Mouse (Mus musculus): Measurements from ENCODE around the gene Lnx2. TPM values are rescaled to one million over a fixed set of nuclear protein-coding genes. Genes with fewer than 3 reads are reported as not detected.

The Lnx2 gene
- polyA plus RNA-seq (2014; fragmentation: Illumina TruSeq; extraction: RNeasy Lipid Tissue Mini Kit (QIAGEN cat#74804); ENCODE audit: low read depth, low replicate concordance) = 6.2 TPM

GRCm38 (mm10) chr5:147076026-147076798, at the start of gene Lnx2:
Gene Lnx2, minus strand, starts transcription at chr5:147076586.

DNA sequence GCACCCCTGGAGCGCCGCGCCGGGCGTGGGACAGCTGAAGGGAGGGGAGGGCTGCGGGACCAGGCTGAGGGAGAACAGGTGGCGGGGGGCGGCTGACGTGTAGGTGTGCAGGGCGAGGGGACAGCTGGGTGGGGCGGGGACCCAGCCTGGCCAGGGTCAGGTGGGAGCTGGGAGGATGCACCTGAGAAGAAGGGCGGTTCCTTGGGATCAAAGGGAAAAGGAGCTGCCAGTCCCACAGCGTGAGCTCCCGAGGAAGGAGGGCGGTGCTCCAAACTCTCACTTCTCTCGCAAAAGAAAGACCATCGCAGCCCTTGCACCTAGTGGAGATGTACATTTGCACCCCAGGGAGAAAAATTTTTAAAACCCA, 396 bp upstream of the Lnx2 start, which contains the start of gene Polr1d:
Gene Polr1d (plus strand): TSS at position 252 of the 367 bp plus-strand sequence.

Other genes starting within 250 kb of the Lnx2 start
- 153 TPM for gene Rpl21, start 243.7 kb downstream of the Lnx2 start, polyA plus RNA-seq (2014; fragmentation: Illumina TruSeq; extraction: RNeasy Lipid Tissue Mini Kit (QIAGEN cat#74804); ENCODE audit: low read depth, low replicate concordance)
- gene Rasl11a, start 231.5 kb downstream of the Lnx2 start, polyA plus RNA-seq (2014; fragmentation: Illumina TruSeq; extraction: RNeasy Lipid Tissue Mini Kit (QIAGEN cat#74804); ENCODE audit: low read depth, low replicate concordance) = 0.32 TPM
- 7.2 TPM for gene Gtf3a, start 127.9 kb downstream of the Lnx2 start, polyA plus RNA-seq (2014; fragmentation: Illumina TruSeq; extraction: RNeasy Lipid Tissue Mini Kit (QIAGEN cat#74804); ENCODE audit: low read depth, low replicate concordance)
- gene Mtif3, start 112.8 kb downstream of the Lnx2 start, polyA plus RNA-seq (2014; fragmentation: Illumina TruSeq; extraction: RNeasy Lipid Tissue Mini Kit (QIAGEN cat#74804); ENCODE audit: low read depth, low replicate concordance) = 26.6 TPM
- 283 TPM for gene Polr1d, start 464 bp upstream of the Lnx2 start, polyA plus RNA-seq (2014; fragmentation: Illumina TruSeq; extraction: RNeasy Lipid Tissue Mini Kit (QIAGEN cat#74804); ENCODE audit: low read depth, low replicate concordance)
- gene Gsx1, start 112.1 kb upstream of the Lnx2 start, polyA plus RNA-seq (2014; fragmentation: Illumina TruSeq; extraction: RNeasy Lipid Tissue Mini Kit (QIAGEN cat#74804); ENCODE audit: low read depth, low replicate concordance) = not detected
- not detected for gene Pdx1, start 193.4 kb upstream of the Lnx2 start, polyA plus RNA-seq (2014; fragmentation: Illumina TruSeq; extraction: RNeasy Lipid Tissue Mini Kit (QIAGEN cat#74804); ENCODE audit: low read depth, low replicate concordance)
- not detected for gene Cdx2, start 230.7 kb upstream of the Lnx2 start, polyA plus RNA-seq (2014; fragmentation: Illumina TruSeq; extraction: RNeasy Lipid Tissue Mini Kit (QIAGEN cat#74804); ENCODE audit: low read depth, low replicate concordance)
- gene Urad, start 245.9 kb upstream of the Lnx2 start, polyA plus RNA-seq (2014; fragmentation: Illumina TruSeq; extraction: RNeasy Lipid Tissue Mini Kit (QIAGEN cat#74804); ENCODE audit: low read depth, low replicate concordance) = not detected